Mouse (Mus musculus) thymus, postnatal 14 days (tissue): ENCODE results near the gene Hoga1.

Source experiments
- DNase-seq: peaks from one replicate; pipeline ENCODE4 v3.0.0; 2021

The Hoga1 gene

DNA sequence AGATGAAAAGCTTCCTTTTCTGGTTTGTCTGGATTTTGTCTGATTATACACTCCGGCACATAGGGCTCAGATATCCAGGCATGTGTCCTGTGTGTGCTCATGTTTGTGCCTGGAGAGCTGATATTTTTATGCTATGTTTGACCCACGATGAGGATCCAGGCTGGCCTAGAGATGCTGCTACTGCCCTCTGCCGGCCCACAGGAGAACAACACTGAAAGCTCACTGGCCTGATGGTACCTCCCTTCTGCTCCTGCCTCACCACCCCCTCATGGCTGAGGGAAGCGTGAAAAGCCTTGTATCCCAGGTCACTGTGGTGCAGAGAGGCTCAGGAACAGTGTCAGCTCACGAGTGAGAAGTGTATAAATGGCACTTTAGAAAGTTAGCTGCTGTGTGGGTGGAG, 19.3 kb upstream of the Hoga1 start:
- peak; percentile 78 for DNase-seq

DNA sequence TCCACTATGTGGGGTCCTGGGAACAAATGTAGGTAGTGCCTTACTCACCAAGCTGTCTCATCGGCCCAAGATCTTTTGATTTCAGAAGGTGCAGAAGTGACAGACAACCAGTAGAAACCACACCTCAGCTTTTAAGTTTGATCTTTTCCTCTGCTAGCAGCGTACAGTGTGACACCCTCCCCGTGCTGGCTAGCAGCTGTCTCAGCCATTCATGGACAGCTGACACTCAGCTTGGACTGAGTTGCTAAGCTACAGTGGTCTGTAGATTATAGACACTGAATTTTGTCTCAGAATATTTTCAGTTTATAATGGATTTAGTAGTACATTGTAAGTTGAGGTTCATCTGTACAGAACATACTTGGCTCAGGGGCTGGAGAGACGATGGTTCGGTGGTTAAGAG, 14.3 kb upstream of the Hoga1 start:
- DNase-seq, result no peak

GRCm38 (mm10) chr19:42033611-42034010, 11.8 kb upstream of the Hoga1 start:
- DNase-seq, result no peak

GRCm38 (mm10) chr19:42034146-42034775, 11.1 kb upstream of the Hoga1 start:
- DNase-seq, result peak; percentile 28

DNA sequence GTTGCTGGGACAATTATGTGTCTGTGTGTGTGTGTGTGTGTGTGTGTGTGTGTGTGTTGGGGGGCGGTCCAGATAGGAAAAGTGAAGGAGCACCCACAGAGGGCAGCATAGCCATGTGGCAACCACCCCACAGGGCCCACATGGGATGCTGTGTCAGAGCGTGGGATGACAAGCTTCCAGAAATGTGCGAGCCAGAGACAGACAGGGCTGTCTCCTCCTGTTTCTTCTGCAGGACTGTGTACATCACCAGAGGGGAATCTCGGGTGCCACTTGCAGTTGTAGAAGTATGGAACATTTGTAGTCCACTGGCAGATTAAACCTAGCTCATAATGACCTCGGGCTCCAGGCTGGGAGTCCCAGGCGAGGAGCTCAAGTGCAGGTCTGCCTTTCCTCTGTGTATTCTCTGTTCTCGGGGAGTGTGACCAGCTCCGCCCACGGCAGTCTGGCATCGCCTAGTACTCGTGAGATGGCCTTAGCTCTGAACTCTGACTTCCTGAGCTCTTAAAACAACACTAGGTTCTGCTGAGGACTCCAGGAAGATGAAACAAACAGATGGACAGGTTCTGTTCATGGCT, 10.4 kb upstream of the Hoga1 start:
- no peak for DNase-seq

GRCm38 (mm10) chr19:42035456-42036248, 9.8 kb upstream of the Hoga1 start, which contains the start of gene Ankrd2:
Gene Ankrd2, plus strand, starts transcription at chr19:42036000.
- peak; percentile 84 for DNase-seq

DNA sequence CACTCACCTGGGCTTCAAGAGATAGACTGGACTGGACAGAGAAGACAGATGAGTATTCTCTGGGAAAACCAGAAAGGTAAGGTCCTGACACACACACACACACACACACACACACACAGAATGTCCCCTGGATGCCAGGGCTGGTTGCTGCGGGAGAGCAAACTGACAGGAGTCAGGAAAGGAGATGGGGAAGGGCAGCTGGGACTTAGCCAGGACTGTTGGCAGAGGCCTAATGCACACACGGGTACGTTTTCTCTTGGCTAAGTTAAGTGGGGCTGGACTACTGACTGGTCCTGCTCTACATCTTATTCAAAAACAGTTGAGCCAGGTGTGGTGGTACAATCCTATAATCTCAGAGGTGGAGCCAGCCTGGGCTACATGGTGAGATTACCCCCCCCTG, 9.1 kb upstream of the Hoga1 start:
- DNase-seq, result no peak

GRCm38 (mm10) chr19:42037167-42037702, 8.2 kb upstream of the Hoga1 start:
- DNase-seq, result no peak

DNA sequence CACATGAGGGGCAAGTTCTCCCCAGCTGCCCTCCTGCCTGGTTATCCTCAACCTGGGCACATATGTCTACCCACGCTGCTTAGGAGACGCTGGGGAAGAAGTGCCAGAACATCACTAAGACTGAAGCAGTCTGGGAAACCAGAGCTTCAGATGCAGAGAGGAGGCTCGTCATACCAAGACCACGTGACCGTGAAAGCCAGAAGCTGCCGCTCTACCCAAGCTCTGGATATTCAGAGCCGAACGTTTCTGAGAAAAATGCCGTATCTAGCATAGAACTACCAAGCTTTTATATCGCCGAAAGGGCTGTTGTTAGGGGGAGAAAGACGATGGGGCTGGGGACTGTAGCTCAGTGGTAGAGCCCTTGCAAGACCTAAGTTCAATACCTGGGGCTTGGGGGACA, 7.1 kb upstream of the Hoga1 start:
- DNase-seq, result no peak

DNA sequence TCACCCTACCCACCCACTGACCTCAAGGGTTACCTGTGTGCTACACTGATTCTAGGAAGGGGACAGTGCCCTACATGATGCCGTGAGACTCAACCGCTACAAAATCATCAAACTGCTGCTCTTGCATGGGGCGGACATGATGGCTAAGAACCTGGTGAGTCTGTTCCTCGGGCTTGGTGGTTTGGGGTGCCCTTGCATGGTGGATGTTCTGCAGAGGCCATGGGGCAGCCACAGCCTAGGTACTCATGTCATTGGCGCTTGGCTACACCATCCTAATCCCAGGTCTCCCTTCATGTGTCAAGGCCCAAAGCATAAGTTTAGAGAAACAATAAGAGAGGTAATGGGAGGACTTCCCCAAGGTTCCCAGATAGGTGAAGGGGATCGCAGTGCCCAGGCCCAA, 1.4 kb upstream of the Hoga1 start:
- DNase-seq, result no peak

- no peak for DNase-seq
Observed at GRCm38 (mm10) chr19:42050251-42050650, 4.8 kb downstream of the Hoga1 start.

- no peak for DNase-seq
Observed at GRCm38 (mm10) chr19:42051351-42051750, 5.9 kb downstream of the Hoga1 start.

DNA sequence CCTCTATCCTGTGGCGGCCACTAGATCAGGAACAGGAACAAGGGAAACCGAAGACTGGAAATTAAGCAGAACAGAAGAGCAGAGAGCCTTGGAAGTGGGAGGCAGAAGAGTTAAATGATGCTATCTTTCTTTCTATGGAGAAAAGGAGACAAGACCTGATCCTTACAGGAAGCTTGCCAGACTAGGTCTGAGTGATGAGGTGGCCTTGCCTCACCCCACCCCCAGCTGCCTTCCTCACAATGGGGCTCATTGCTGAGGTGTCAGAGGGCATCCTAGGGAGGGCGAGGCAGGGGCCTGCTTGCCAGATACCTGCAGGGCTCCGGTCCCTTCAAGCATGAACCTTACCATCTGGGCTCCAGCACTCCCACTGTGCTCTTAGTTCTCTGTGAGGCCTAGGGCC, 6.5 kb downstream of the Hoga1 start, which contains the start of gene 4933411K16Rik:
4933411K16Rik (plus strand) TSS at position 301 of the 400 bp plus-strand sequence.
- no peak for DNase-seq

GRCm38 (mm10) chr19:42054255-42054654, 8.8 kb downstream of the Hoga1 start:
- DNase-seq, result no peak

- DNase-seq, result no peak
Observed at GRCm38 (mm10) chr19:42055881-42056280, 10.5 kb downstream of the Hoga1 start.

- no peak for DNase-seq
Observed at GRCm38 (mm10) chr19:42056719-42057409, 11.5 kb downstream of the Hoga1 start.

DNA sequence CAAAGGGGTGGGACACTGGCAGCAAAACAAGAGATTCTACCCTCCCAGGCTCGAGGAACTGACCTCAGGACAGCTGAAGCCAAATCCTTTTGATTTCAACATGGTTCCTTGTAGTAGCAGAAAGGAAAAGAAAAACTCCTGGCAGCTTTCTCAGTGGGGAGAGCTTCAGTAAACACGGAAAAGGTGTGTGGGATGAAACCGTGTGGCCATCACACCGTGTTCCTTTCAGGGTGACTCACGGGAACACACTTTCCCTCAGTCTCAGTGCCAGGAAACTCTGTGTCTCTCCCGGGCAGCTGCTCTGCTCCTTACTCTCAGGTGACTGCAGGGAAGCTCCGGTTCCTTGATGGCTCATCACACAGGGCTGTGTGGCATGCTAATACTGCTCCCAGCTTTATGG, 13.0 kb downstream of the Hoga1 start:
- DNase-seq, result no peak

- no peak for DNase-seq
Observed at GRCm38 (mm10) chr19:42061443-42061842, 16.0 kb downstream of the Hoga1 start.

GRCm38 (mm10) chr19:42068441-42069240, 23.2 kb downstream of the Hoga1 start:
- no peak for DNase-seq

DNA sequence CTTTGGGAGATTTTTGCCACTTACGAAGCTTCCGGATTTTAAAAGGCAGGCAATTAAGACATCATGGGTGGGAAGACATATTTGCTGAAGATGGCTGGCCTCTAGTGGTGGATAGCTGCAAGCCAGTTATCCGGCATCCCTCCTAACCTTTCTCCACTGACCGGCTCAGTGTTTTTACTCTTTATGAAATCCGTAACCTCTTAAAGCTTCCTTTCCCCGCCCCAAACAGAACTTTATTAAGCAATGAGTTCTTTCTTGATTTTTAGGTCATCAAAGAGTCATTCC, 23.8 kb downstream of the Hoga1 start:
- DNase-seq, result no peak

- DNase-seq, result no peak
Observed at GRCm38 (mm10) chr19:42071221-42071620, 25.8 kb downstream of the Hoga1 start.

DNA sequence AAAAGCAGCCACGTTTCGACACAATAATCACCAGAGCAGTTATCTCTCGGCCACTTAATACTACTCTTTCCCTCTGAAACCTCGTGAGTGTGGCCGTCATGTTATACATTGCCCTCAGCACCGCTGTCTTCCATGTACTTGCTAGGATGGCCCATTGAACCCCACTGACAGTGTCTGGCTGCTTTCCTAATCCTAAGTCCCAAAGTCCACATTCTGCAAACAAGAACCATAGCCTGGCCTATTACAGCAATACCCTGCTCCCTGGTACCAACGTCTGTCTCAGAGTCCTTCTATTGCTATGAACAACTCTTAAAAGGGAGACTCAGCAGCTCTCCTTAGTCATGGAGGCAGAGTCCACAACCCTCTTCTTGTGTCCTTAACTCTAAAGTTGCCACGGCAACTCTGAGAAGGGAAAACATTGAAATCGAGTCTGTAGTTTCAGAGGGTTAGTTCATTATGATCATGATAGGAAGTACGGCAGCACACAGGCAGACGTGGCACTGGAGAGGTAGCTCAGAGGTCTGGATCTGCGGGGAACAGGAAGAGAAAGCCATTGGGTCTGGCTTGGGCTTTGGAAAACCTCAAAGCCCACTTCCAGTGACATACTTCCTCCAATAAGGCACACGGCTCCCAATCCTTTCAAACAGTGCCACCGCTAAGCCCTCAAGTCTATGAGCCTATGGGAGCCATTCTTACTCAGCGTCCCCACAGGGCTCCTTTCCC, 26.6 kb downstream of the Hoga1 start:
- DNase-seq, result no peak
